ENCODE assay signal across 9 mouse cellular contexts in the genomic region with DNA sequence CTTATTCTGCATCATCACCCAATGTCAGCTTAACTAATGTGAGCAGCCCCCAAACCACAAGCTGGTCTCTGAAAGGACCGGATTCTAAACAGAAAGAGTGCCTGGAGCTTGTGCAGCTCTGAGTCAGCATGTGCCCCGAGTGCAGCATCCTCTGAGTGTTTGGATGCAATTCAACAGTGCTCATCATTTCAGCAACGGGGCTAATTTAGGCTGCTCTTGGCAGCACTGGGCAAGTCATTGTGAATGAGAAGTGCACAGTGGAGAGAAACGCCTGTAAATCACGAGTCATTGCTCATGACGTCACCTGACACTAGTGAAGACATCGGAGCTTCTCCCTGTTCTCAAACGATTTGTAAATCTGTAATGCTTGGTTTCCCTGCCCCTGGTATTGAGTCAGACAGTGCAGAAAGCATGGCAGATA. TPM values are rescaled to one million over a fixed set of nuclear protein-coding genes. Genes with fewer than 3 reads are reported as not detected.
DNase-seq lines count a peak whose midpoint lies in the region; ATAC-seq and TF ChIP-seq lines count a peak whose summit lies in the region.
"Had no signal": no experiment of that assay in that cellular context is flagged by ENCODE, and none has a peak within 500 bp of the region (broad histone marks: within the 10 kb centered on the region; RNA-seq: fewer than 3 reads in every experiment).

No protein-coding gene starts in this region.

- no peak for ATAC-seq in intestine, postnatal 0 days
- ATAC-seq in forebrain, embryonic 14.5 days: no peak

- H3K27me3 ChIP-seq in intestine, postnatal 0 days (replicated peaks; ENCODE audit: control insufficient read depth, insufficient read depth, low read length): no peaks in the 10 kb centered on the region
- no peaks in the 10 kb centered on the region for H3K27me3 ChIP-seq in forebrain, embryonic 14.5 days (replicated peaks; ENCODE audit: control insufficient read depth, insufficient read depth, low read length)
- H3K27me3 ChIP-seq: stomach, embryonic 15.5 days had no signal

- 81% methylated on average over 8 of the region's 8 CpGs for WGBS in intestine, postnatal 0 days
- WGBS in forebrain, embryonic 14.5 days: 81% methylated on average over 8 of the region's 8 CpGs

- TF ChIP-seq CTCF in intestine, postnatal 0 days (IDR thresholded peaks at IDR 0.05; ENCODE audit: low read depth): no peak

- no peaks in the 10 kb centered on the region for H3K4me1 ChIP-seq in intestine, postnatal 0 days (replicated peaks; ENCODE audit: control insufficient read depth, insufficient read depth, low read length)
- H3K4me1 ChIP-seq in forebrain, embryonic 14.5 days (ENCODE audit: control insufficient read depth, insufficient read depth, low read length): no peaks in the 10 kb centered on the region
- H3K4me1 ChIP-seq: stomach, embryonic 15.5 days had no signal

- no peaks in the 10 kb centered on the region for H3K9me3 ChIP-seq in intestine, postnatal 0 days (ENCODE audit: control insufficient read depth)
- H3K9me3 ChIP-seq in forebrain, embryonic 14.5 days (replicated peaks; ENCODE audit: control insufficient read depth, low read length): no peaks in the 10 kb centered on the region
- H3K9me3 ChIP-seq: stomach, embryonic 15.5 days had no signal

- H3K4me3 ChIP-seq in intestine, postnatal 0 days (ENCODE audit: low read depth, low read length): no peak overlapping the region
- H3K4me3 ChIP-seq in forebrain, embryonic 14.5 days (ENCODE audit: low read depth, low read length): no peak overlapping the region
- H3K4me3 ChIP-seq: stomach, embryonic 15.5 days had no signal

- peak; percentile 48 for DNase-seq in adrenal gland, adult 2 months
- no peak for DNase-seq in adrenal gland, postnatal 4 days (ENCODE audit: low spot score in 2 of 2)
- peak; percentile 92 for DNase-seq in 3T3-L1 (ENCODE audit: low read depth, low spot score)
- DNase-seq in frontal cortex, adult 2 months (ENCODE audit: extremely low spot score in 1 of 2, low spot score in 1 of 2): peak; percentile 59 to 78
- DNase-seq in layer of hippocampus, postnatal 25 days (ENCODE audit: extremely low spot score in 1 of 2, low spot score in 1 of 2): peak; percentile 12 to 33
- DNase-seq in forebrain, embryonic 14.5 days (ENCODE audit: low spot score): no peak
- DNase-seq in urinary bladder, adult 2 months (ENCODE audit: low spot score): no peak

- no peak overlapping the region for H3K9ac ChIP-seq in intestine, postnatal 0 days (ENCODE audit: low read depth, low read length)
- no peak overlapping the region for H3K9ac ChIP-seq in forebrain, embryonic 14.5 days (ENCODE audit: low read length)
- H3K9ac ChIP-seq: stomach, embryonic 15.5 days had no signal

- H3K36me3 ChIP-seq in intestine, postnatal 0 days (ENCODE audit: control insufficient read depth, insufficient read depth): peaks cover 62% of the 10 kb centered on the region
- H3K36me3 ChIP-seq in forebrain, embryonic 14.5 days (ENCODE audit: control insufficient read depth, insufficient read depth, low read length): peaks cover 85% of the 10 kb centered on the region

- H3K4me2 ChIP-seq in intestine, postnatal 0 days (replicated peaks; ENCODE audit: low read depth): no peak overlapping the region
- H3K4me2 ChIP-seq in forebrain, embryonic 14.5 days (ENCODE audit: low read length): no peak overlapping the region
- H3K4me2 ChIP-seq: stomach, embryonic 15.5 days had no signal

- H3K27ac ChIP-seq in intestine, postnatal 0 days (ENCODE audit: low read depth, low read length): no peak overlapping the region
- H3K27ac ChIP-seq in forebrain, embryonic 14.5 days (ENCODE audit: low read depth, low read length): no peak overlapping the region
- H3K27ac ChIP-seq: stomach, embryonic 15.5 days had no signal

RNA-seq across cellular contexts. Expression of a gene that starts 46.0 kb away (rescaled TPM):
- total RNA-seq in adrenal gland, adult 2 months (2021): 1 to 10 TPM; 1.5 to 4.8 TPM
- polyA plus RNA-seq in adrenal gland, adult 2 months (2012; rRNA removed): 2.6 and 6.5 TPM in 2 replicates
- 1 to 10 TPM; 2.4 TPM for total RNA-seq in adrenal gland, postnatal 4 days (2021)
- polyA plus RNA-seq in frontal cortex, adult 2 months (2012; rRNA removed): 3.2 and 3.7 TPM in 2 replicates
- 1 to 10 TPM; 3.2 to 6.3 TPM for total RNA-seq in layer of hippocampus, postnatal 25 days (2021)
- polyA plus RNA-seq in intestine, postnatal 0 days (2015; fragmentation: Nextera tagmentation; extraction: Ambion mirVana): 6.1 and 6.2 TPM in 2 replicates
- 0.34 and 0.66 TPM in 2 replicates for polyA plus RNA-seq in forebrain, embryonic 14.5 days (2014; fragmentation: Nextera tagmentation; extraction: Ambion mirVana)
- 0.48 and 0.74 TPM in 2 replicates for polyA plus RNA-seq in urinary bladder, adult 2 months (2012; rRNA removed)

RNA-seq across cellular contexts. Expression of a gene that starts 56.7 kb away (rescaled TPM):
- 1 to 10 TPM; 4.0 to 4.2 TPM for total RNA-seq in adrenal gland, adult 2 months (2021)
- 35.8 and 42.0 TPM in 2 replicates for polyA plus RNA-seq in adrenal gland, adult 2 months (2012; rRNA removed)
- total RNA-seq in adrenal gland, postnatal 4 days (2021): 1 to 10 TPM; 5.5 to 6.3 TPM
- polyA plus RNA-seq in frontal cortex, adult 2 months (2012; rRNA removed): 31.8 and 34.6 TPM in 2 replicates
- 10 to 100 TPM; 23.7 to 24.4 TPM for total RNA-seq in layer of hippocampus, postnatal 25 days (2021)
- polyA plus RNA-seq in intestine, postnatal 0 days (2015; fragmentation: Nextera tagmentation; extraction: Ambion mirVana): 3.1 and 3.8 TPM in 2 replicates
- 11.3 and 16.1 TPM in 2 replicates for polyA plus RNA-seq in forebrain, embryonic 14.5 days (2014; fragmentation: Nextera tagmentation; extraction: Ambion mirVana)
- 4.9 and 5.3 TPM in 2 replicates for polyA plus RNA-seq in urinary bladder, adult 2 months (2012; rRNA removed)

Comparison
In these comparisons a context has a peak if more than half of its experiments do, and no peak if none do; other contexts are left out.
1. DNase-seq: peak in adrenal gland, adult 2 months (single experiment), 3T3-L1 (single experiment), frontal cortex, adult 2 months (2 of 2) and layer of hippocampus, postnatal 25 days (2 of 2); none in adrenal gland, postnatal 4 days (0 of 2), forebrain, embryonic 14.5 days (single experiment) and urinary bladder, adult 2 months (single experiment).